14 mouse cellular contexts compared by ENCODE assay signal in the genomic region with DNA sequence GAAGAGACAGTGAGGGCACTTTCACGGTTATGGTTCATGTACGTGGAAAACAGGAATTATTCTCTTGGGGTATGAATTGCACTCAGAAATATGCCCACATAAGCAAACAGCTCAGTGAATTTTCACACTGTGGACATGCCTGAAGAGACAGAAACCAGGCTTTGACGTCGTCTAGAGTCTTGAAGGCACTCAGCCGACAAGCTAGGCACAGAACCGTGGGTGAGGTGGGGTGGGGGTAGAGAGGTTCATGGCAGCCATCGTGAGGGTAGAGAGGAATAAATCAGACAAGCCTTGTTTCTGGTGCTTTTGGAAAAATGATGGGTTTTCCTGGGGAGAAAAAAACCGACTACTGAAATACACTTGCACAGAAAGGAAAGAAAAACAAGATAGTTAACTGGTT.
"Had no signal": no experiment of that assay in that cellular context is flagged by ENCODE, and none has a peak within 500 bp of the region (broad histone marks: within the 10 kb centered on the region; RNA-seq: fewer than 3 reads in every experiment).

No protein-coding gene starts in this region.

- ATAC-seq: hindbrain, embryonic 16.5 days; inflammation-experienced regulatory T-cells, adult 6 months; intestine, postnatal 0 days; liver, embryonic 12.5 days; midbrain, embryonic 15.5 days had no signal

- H3K4me2 ChIP-seq: liver, embryonic 12.5 days; lung, embryonic 14.5 days; midbrain, embryonic 11.5 days; midbrain, embryonic 15.5 days; neural tube, embryonic 12.5 days had no signal

- DNase-seq: kidney, postnatal 36 days; lung, embryonic 14.5 days; lung, postnatal 10 days; lung, postnatal 4 days; right cerebral cortex, postnatal 14 days; thymus, postnatal 36 days had no signal

- H3K9ac ChIP-seq: liver, embryonic 12.5 days; lung, embryonic 14.5 days; midbrain, embryonic 15.5 days; neural tube, embryonic 12.5 days had no signal

- H3K4me1 ChIP-seq: liver, embryonic 12.5 days; midbrain, embryonic 15.5 days; neural tube, embryonic 12.5 days had no signal

- H3K27ac ChIP-seq: layer of hippocampus, adult 2 months; liver, embryonic 12.5 days; midbrain, embryonic 15.5 days; neural tube, embryonic 12.5 days had no signal

- H3K9me3 ChIP-seq: liver, embryonic 12.5 days; midbrain, embryonic 15.5 days; neural tube, embryonic 12.5 days had no signal

- H3K4me3 ChIP-seq: layer of hippocampus, adult 2 months; liver, embryonic 12.5 days; midbrain, embryonic 15.5 days; neural tube, embryonic 12.5 days had no signal

- H3K36me3 ChIP-seq: liver, embryonic 12.5 days; midbrain, embryonic 15.5 days; neural tube, embryonic 12.5 days had no signal

- H3K27me3 ChIP-seq: liver, embryonic 12.5 days; midbrain, embryonic 15.5 days; neural tube, embryonic 12.5 days had no signal
